Mouse (Mus musculus): Measurements from ENCODE around the gene Tpbgl.

Tpbgl gene

GRCm38 (mm10) chr7:99626376-99627270, at the start of gene Tpbgl:
Gene Tpbgl, minus strand, starts transcription at chr7:99627103.
- no peak for DNase-seq (ENCODE audit: low spot score)

- no peak for DNase-seq (ENCODE audit: low spot score)
Measured at GRCm38 (mm10) chr7:99674890-99675289, 48.0 kb upstream of the Tpbgl start.

GRCm38 (mm10) chr7:99674209-99674608, 47.3 kb upstream of the Tpbgl start:
- no peak for DNase-seq (ENCODE audit: low spot score)

- no peak for DNase-seq (ENCODE audit: low spot score)
Measured at GRCm38 (mm10) chr7:99673188-99673587, 46.3 kb upstream of the Tpbgl start.

DNA sequence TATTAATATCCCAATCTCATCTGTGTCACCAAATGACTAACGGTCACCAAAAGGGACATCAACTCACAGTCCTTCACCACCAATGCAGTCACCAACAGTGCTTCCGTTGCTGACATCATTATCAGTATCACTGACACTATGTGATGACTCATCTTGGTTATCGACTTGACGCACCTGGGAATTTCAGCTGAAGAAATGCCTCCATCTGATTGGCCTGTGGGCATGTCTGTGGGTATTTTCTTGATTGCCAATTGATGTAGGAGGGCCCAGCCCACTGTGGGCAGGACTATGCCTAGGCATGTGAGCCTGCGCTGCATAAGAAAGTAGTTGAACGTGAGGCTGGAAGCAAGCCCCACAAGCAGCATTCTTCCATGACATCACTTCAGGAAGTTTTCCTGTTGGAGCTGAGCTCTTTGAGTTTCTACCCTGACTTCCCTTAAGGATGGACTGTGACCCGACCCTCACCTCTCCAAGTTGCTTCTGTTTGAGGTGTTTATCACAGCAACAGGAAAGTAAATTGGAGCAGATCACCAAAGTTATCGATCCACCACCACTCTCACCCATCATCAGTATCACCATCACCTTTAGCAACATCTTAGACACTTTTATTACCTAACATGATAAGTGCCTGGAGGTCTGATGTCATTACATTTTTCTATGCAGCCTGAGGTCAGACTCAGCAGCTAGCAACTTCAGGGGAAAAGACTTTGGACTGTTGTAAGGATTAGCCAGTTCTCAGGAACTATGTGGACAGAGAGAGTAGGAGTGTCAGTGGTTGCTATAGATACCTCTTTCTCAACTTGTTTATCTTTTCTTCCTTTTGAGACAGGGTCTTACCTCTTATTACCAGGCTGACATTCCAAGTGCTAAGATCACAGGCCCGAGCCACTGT, 44.9 kb upstream of the Tpbgl start:
- no peak for DNase-seq (ENCODE audit: low spot score)

DNA sequence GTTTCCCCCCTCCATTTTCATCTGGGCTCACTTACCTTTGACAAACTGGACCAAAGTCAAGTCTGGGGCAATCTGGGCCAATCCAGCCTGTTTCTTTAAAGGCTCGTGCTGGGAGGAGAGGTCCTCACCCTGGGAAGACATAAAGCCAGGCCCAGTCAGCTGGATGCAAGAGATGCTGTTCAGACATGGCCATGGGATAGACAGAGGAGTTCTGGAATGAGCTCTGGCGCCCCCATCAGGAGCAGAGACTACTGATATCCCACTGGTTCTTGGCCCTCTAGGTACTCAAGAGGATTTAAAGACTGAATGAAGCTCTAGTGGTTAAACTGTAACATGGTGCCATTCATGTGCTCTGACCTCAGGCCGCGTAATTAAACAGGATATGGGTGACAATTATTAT, 44.0 kb upstream of the Tpbgl start:
- no peak for DNase-seq (ENCODE audit: low spot score)

DNA sequence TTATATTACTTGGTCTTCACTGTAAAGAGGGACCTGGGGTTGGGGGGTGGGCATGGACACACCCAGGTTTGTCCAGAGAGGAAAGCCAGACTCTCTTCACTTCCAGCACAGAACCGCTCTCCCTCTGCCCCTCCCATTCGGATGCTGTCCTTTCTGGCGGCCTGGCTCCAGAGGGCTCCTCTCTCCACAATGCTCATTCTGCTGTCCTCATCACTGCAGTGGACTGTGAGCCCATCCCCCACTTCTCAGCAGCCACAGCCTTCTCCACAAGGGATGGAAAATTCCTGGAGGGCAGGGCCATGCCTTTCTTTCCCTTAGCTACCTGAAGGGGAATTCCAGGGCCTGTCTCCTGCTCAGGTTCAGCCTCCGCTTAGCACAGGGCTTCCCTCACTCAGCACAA, 41.9 kb upstream of the Tpbgl start:
- no peak for DNase-seq (ENCODE audit: low spot score)

DNA sequence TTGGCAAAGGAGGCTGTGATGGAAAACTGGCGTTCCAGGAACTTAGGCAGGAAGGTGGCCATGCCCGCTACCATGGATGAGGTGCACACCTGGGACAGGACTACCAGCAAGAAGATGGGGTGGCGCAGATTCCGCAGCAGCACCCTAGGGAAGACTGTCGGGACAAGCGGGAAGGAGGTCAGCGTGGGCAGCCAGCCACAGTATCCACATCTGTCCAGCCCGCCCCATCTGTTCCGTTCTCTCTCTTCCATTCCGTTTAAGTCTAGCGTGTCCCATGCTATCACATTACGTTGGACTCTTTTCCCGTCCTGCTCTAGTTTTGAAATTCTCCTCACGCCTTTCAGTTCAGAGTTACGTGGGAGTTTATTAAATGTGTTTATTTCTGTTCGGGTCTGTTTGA, 40.2 kb upstream of the Tpbgl start:
- DNase-seq (ENCODE audit: low spot score) = no peak

DNA sequence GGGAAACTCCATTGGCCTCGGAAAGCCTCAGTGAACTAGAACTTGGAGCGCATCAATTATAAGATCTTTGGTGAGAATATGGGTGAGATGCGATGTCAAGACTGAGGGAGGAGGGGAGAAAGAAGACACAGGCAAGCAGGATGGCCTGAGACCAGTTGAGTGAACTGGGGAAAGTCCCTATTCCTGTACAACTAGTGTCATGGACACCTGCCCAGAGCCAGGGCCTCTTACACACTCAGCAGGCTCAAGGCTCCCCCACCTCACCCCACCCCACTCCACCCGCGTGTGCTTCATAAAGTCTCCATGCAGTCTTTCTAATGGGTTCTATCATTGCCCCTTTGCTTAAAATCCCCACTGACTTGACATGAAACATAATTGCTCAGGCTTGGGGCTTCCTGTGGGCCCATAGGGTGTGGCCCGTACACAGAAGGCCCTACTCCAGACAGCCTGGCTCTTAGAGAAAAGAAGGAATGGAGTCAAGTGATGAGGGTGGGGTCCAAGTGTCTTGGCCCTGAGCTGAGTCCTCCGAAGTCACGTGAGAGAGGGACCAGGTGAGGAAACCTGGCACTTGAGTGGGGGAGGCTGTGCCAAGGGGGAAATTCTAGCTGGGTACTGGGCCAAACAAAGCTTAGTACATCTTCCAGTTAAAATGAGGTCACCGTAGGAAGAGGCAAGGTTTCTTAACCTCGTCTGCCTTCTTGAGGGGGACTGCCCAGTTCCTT, 39.0 kb upstream of the Tpbgl start:
- no peak for DNase-seq (ENCODE audit: low spot score)

DNA sequence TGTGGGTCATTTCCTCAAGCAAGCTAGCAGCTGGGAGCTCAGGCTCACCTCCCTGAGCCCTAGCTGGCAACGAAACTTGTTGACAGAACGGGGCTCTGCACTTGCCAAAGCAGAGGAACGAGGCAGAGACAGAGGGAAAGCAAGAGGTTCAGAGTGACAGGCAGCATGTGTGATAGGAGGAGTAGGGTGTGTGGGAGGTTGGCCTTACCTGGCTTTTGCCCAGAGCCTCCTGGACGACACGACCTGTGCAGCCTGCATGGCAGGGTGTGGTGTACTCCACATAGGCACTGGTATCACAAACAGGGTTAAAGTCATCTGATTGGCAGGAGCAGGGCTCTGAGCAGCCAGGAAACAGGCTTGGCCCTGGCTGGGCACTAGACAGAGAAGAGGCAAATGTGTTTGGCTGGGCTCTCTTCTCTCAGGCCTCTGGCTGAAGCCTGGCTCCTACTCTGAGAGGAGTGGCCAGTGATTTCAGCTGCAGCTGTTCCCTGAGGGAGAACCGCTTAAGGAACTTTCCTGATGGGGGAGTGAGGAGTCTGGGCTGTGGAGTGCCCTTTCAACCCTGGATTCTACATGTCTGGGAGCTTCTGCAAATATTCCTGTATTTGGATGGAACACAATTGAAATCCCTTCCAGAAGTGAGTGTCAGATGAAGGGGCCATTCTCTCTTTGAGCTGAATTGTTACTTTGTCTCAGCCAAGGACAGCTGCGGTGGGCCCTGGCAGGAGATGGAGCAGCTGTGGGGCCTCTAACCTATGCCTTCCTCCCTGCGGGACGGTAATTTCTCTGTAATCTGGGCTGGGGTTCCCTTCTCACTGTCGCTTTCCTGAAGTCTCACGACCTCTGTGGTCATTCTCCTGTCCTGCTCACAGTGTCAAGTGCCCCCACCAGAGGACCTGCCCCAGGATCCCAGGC, 37.9 kb upstream of the Tpbgl start:
- no peak for DNase-seq (ENCODE audit: low spot score)

- no peak for DNase-seq (ENCODE audit: low spot score)
Measured at GRCm38 (mm10) chr7:99663507-99664220, 36.8 kb upstream of the Tpbgl start.

GRCm38 (mm10) chr7:99662311-99662710, 35.4 kb upstream of the Tpbgl start:
- no peak for DNase-seq (ENCODE audit: low spot score)

DNA sequence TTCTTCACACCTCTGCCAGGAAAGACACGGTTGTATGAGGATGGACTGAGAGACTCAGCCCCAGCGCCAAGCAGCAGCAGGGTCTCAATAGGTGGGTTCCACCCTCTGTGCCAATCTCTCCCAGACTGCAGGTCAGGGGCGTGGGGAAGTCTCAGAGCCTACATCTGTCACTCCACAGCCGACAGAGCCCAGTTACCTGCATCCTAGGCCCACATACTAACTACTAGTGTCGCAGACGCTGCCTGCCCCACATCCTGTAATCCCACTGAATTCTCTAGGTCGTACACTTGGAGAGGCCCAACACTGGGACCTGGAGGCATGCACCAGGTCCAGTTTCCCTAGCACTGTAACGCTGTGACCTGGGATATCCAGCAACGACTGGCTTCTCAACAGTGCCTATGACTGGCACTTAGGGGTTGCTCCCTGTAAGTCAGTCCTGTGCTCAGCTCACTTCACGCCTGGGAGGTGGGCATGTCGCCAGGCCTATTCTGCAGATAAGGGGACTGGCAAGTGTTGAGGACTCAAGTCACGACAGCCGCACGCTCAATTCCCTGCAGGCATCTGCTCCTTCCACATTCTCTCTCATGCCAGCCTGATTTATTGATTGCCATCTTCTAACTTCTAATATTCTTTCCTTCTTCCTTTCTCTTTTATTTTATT, 34.8 kb upstream of the Tpbgl start:
- DNase-seq (ENCODE audit: low spot score) = no peak

DNA sequence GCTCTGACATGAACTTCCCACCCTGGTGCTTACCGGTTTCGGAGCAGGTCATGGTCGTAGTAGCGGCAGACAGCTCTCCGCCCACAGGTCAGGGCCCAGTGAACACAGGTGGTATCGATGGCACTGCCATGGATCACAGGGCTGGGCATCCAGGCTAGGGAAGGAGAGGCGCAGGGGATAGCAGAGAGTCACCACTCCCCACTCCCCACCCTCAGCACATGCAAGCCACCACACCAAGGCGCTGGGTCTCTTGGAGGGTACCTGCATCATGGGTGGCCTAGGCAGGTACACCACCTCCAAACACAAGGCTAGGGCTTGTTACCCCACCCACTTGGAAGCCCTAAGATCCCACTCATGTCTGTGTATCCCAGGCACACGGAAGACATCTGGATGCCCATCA, 34.2 kb upstream of the Tpbgl start:
- DNase-seq (ENCODE audit: low spot score) = no peak

GRCm38 (mm10) chr7:99659379-99660029, 32.6 kb upstream of the Tpbgl start:
- peak; percentile 68 for DNase-seq (ENCODE audit: low spot score)

DNA sequence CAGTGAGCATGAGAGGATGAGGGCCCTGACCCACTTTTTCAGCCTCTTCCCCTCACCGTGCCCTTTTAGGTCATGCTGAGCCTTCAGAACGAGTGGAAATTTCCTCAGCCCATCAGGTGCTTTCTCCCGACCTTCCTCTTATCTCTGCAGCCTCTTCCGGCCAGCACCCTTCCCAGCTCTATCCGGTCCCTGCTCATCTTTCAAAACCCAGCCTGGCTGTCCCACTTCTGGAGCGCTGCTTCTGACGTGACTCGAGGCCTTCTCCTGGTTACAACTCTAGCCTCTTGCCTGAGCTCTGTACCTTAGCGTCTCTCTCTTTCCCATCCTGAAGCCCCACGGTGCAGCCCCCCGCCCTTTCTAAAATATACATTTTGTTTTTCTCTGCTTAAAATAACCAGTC, 27.3 kb upstream of the Tpbgl start:
- no peak for DNase-seq (ENCODE audit: low spot score)

GRCm38 (mm10) chr7:99649585-99649984, 22.7 kb upstream of the Tpbgl start:
- no peak for DNase-seq (ENCODE audit: low spot score)

DNA sequence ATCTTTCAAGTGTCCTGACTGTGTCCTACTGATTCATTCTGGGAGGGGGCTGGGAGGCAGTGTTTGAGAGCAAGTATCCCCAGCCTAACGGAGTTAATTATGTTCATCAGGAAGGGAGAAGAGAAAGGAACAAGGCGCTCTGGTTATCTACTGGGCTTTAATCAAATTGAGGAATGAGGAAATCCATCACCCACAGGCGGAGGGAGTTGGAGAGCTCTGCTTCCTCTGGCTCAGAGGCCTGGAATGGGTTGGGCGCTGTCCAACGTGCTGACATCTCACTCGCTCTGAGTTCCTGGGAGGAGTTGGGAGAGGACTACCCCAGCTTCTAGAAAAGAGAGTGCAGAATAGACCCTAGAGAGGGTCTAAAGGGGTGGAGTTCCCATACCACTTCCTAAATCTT, 21.7 kb upstream of the Tpbgl start:
- no peak for DNase-seq (ENCODE audit: low spot score)

GRCm38 (mm10) chr7:99644701-99645100, 17.8 kb upstream of the Tpbgl start:
- DNase-seq (ENCODE audit: low spot score) = no peak

GRCm38 (mm10) chr7:99642078-99642477, 15.2 kb upstream of the Tpbgl start:
- no peak for DNase-seq (ENCODE audit: low spot score)
